Mouse (Mus musculus) lung, postnatal 14 days (tissue): ENCODE measurements around the gene Tenm2.

Experiments used
- DNase-seq: peaks from one replicate; pipeline ENCODE4 v3.0.0; 2021

The Tenm2 gene

GRCm38 (mm10) chr11:36337063-36337462 lies 898.7 kb downstream of the Tenm2 start:
- no peak for DNase-seq

- no peak for DNase-seq
These were observed 900.6 kb downstream of the Tenm2 start for GRCm38 (mm10) chr11:36335147-36335546.

- no peak for DNase-seq
These were observed 901.5 kb downstream of the Tenm2 start for GRCm38 (mm10) chr11:36334100-36334735.

- DNase-seq: no peak
These were observed 903.5 kb downstream of the Tenm2 start for GRCm38 (mm10) chr11:36332222-36332621.

GRCm38 (mm10) chr11:36331408-36332178 lies 904.2 kb downstream of the Tenm2 start:
- no peak for DNase-seq

- no peak for DNase-seq
These were observed 908.5 kb downstream of the Tenm2 start for GRCm38 (mm10) chr11:36327243-36327642.

- DNase-seq: no peak
These were observed 926.4 kb downstream of the Tenm2 start for GRCm38 (mm10) chr11:36309317-36309716.

- no peak for DNase-seq
These were observed 928.5 kb downstream of the Tenm2 start for GRCm38 (mm10) chr11:36307276-36307675.

GRCm38 (mm10) chr11:36305348-36305950 lies 930.3 kb downstream of the Tenm2 start:
- no peak for DNase-seq

- DNase-seq: no peak
These were observed 932.8 kb downstream of the Tenm2 start for GRCm38 (mm10) chr11:36302913-36303371.

- peak; percentile 23 for DNase-seq
These were observed 933.7 kb downstream of the Tenm2 start for GRCm38 (mm10) chr11:36302096-36302495.

- no peak for DNase-seq
These were observed 939.2 kb downstream of the Tenm2 start for GRCm38 (mm10) chr11:36296568-36296967.

- DNase-seq: no peak
These were observed 943.6 kb downstream of the Tenm2 start for GRCm38 (mm10) chr11:36292206-36292605.

GRCm38 (mm10) chr11:36286246-36286645 lies 949.5 kb downstream of the Tenm2 start:
- no peak for DNase-seq

GRCm38 (mm10) chr11:36280533-36280932 lies 955.2 kb downstream of the Tenm2 start:
- no peak for DNase-seq

- DNase-seq: no peak
These were observed 957.9 kb downstream of the Tenm2 start for GRCm38 (mm10) chr11:36277903-36278215.

GRCm38 (mm10) chr11:36277192-36277902 lies 958.4 kb downstream of the Tenm2 start:
- DNase-seq: no peak

- DNase-seq: peak; percentile 4
These were observed 959.7 kb downstream of the Tenm2 start for GRCm38 (mm10) chr11:36276015-36276414.

- DNase-seq: no peak
These were observed 963.6 kb downstream of the Tenm2 start for GRCm38 (mm10) chr11:36272149-36272548.

GRCm38 (mm10) chr11:36269945-36270344 lies 965.8 kb downstream of the Tenm2 start:
- DNase-seq: no peak

GRCm38 (mm10) chr11:36264776-36265466 lies 970.8 kb downstream of the Tenm2 start:
- no peak for DNase-seq

GRCm38 (mm10) chr11:36263840-36264239 lies 971.9 kb downstream of the Tenm2 start:
- DNase-seq: no peak

GRCm38 (mm10) chr11:36257187-36257586 lies 978.6 kb downstream of the Tenm2 start:
- no peak for DNase-seq
